Mouse (Mus musculus): ENCODE measurements at regions not wholly inside any gene's neighbourhood (a gene's known extent, or its start where the extent isn't known, plus 50 kb on each side); places are given as distances from the start of the nearest gene placed in this dataset.

GRCm38 (mm10) chr13:47557196-47557974 lies 434.9 kb downstream of the Rnf144b start:
- ATAC-seq (replicated peaks; ENCODE audit: poor library complexity), result no peak

DNA sequence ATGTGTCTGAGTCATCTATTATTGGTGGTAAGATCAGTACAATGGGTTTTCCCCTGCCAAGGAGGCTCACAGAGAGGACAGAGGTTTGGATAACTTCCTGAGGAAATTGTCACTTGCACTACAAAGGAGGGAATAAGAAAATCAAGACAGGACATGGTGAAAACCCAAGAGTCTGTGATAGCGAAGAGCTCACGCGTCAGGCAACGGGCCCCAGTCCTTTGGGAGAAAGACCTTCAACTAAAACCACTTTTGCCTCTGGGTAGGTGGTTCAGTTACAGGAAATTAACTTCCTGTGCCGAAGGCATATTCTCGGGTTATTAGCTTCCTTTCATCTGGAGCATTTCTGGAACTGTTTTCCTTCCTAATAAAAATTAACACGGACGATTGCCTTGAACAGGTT lies 440.4 kb downstream of the Rnf144b start:
- ATAC-seq (replicated peaks; ENCODE audit: poor library complexity), result no peak

GRCm38 (mm10) chr13:47576516-47576915 lies 454.1 kb downstream of the Rnf144b start:
- no peak for ATAC-seq (replicated peaks; ENCODE audit: poor library complexity)

DNA sequence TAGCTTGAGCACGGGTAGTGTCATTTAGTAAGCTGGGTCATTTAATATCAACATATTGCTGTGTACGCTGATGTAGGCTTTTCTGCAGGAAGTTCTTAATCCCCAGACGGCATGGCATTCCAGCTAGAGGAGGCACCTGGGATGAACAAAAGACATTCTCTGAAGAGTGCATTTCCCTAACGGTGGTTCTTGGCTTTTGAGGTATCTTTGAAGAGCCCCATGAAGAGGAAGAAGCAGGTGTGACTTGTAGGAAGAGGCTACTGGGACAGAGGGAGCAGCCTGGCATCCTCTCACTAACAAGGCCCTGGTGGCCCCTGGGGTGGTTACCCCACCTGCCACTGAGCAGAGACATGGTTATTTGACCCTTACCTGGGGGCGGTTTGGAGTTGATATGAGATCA lies 457.7 kb downstream of the Rnf144b start:
- no peak for ATAC-seq (replicated peaks; ENCODE audit: poor library complexity)

DNA sequence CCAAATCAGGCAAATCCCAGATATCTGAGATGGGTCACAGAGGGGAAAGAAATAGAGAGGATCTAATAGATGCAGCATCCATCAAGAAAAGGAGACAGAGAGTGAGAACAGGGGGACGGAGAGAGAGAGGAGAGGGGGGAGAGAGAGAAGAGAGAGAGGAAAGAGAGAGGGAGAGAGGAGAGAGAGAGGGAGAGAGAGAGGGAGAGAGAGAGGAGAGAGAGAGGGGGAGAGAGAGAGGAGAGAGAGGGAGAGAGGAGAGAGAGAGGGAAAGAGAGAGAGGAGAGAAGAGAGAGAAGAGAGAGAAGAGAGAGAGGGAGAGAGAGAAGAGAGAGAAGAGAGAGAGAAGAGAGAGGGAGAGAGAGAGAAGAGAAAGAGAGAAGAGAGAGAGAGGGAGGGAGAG lies 462.7 kb downstream of the Rnf144b start:
- ATAC-seq (replicated peaks; ENCODE audit: poor library complexity), result no peak

- ATAC-seq (replicated peaks; ENCODE audit: poor library complexity), result no peak
Observed at GRCm38 (mm10) chr13:47602646-47603045, 480.2 kb downstream of the Rnf144b start.

DNA sequence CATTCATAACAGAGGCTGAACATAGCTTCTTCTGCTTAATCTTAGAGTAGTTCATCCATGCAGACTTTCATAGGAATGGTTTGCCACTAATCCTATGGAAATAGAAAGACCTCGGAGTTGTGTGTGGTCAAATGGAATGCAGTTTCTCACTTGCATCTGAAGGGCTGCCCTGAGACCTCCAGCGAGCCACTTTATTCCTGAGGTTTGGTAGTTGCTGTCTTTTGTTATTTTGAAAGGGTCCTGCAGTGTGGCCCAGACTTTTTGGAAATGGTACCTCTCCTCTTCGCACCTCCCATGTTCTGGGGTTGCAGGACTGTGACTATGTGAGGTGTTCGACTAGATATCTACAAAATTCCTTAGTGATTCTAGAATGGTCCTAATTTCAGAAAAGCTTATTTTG lies 489.0 kb downstream of the Rnf144b start:
- ATAC-seq (replicated peaks; ENCODE audit: poor library complexity), result no peak

DNA sequence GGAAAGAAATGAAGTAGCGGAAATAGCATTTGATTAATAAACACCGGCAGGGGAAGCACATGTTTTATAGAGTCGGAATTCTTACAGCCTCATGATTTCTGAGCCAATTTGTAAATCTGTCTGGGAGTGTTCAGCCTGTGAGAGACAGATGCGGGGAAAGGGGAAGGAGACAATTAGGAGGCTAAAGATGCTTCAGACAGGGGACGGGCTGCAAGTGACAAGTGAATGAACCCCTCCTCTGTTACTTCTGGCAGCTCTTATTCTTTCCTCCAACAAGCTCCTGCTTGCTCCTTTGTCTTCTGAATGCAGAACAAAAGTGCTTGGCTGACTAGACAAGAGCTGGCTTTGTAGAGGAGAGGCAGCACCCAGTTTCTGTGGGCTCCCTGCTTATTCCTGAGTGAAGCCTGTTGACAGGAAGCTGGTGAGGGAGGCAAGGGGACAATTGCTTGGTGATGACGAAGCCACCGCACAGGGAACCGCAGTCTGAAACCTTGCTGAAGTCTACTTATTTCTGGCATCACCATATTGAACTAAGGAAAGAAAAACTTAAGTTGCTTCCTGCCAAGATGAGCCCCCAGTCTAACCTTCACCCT lies 514.2 kb downstream of the Rnf144b start:
- ATAC-seq (replicated peaks; ENCODE audit: poor library complexity), result no peak

- ATAC-seq (replicated peaks; ENCODE audit: poor library complexity), result no peak
Observed at GRCm38 (mm10) chr13:47642341-47642740, 519.9 kb downstream of the Rnf144b start.

DNA sequence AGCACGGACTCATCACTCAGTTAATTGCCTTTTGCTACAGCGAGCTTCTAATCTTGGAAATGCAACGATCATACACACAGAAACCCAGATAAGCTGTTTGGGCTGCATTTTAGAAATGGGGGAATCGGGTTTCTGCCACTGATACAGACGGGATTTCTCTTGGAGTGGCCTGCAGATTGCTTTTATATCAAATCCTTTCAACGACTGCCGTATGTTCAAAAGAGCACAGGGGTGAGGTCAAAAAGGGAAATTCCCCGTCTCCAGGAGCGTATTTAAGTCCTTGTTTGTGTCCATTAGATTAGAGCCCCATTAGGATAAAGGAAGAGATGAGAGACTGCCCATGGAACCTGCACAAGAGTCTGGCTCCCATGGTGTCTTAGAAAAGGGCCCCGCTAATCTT lies 522.6 kb downstream of the Rnf144b start:
- ATAC-seq (replicated peaks; ENCODE audit: poor library complexity), result no peak

DNA sequence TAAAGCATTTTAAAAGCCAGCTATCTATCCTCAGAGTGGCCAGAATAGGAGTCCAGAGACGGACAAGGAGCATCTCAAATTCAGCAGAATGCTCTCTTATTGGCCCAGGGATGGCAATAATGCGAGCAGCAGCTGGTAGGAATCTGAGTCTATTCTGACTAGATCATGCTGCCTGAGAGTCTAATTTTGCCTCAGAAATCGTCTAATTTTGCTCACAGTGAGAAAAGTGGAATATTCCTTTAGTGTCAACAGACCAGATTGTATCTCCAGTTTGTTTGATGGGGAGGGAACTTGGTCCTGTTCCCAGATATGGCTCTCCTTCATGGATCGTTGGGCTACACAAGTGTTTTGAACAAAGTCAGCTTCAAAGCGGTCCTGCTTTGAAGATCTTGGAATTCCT lies 525.2 kb downstream of the Rnf144b start:
- no peak for ATAC-seq (replicated peaks; ENCODE audit: poor library complexity)

GRCm38 (mm10) chr13:47650093-47650492 lies 527.6 kb downstream of the Rnf144b start:
- no peak for ATAC-seq (replicated peaks; ENCODE audit: poor library complexity)

DNA sequence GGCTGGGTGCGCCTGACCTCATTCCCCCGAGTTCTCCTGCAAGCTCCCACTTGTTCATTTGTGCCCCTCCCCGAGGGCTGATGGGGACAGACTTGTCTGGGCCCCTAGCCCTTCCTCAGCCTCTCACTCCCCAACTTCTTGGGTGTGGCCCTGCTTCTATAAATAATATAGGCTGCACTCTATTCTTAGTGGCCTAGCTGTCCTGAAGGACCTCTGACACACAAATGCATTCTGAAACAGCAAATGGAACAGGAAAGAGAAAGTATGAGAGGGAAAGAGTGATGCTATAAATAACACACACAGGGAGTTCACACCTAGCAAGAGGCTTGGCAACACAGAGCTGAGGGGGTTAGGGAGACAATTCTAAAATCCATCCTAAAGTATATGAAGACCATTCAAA lies 544.0 kb downstream of the Rnf144b start:
- no peak for ATAC-seq (replicated peaks; ENCODE audit: poor library complexity)

- peak; percentile 70 for ATAC-seq (replicated peaks; ENCODE audit: poor library complexity)
Observed at GRCm38 (mm10) chr13:47666956-47667701, 544.7 kb downstream of the Rnf144b start.

DNA sequence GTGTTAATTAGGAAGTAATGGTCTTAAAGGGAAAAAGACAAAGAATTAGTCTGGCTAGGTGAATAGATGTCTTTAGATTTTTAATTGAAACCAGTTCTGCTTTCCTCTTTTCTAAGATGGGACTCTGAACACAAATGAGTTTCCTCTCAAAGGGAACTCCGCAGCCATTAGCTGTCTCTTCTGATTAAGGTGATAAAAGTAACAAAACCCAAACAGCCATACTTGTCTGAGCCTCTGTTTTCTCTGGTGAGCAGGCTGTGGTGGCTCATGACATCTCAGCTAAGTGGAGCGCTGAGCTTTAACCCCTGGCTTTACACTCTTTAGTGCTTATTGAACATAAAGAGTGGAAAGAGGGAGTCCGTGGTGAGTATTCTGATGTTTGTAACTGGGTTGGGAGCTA lies 565.7 kb downstream of the Rnf144b start:
- no peak for ATAC-seq (replicated peaks; ENCODE audit: poor library complexity)

- ATAC-seq (replicated peaks; ENCODE audit: poor library complexity), result no peak
Observed at GRCm38 (mm10) chr13:47693815-47694214, 567.2 kb upstream of the Id4 start.

GRCm38 (mm10) chr13:47695877-47696276 lies 565.2 kb upstream of the Id4 start:
- no peak for ATAC-seq (replicated peaks; ENCODE audit: poor library complexity)

DNA sequence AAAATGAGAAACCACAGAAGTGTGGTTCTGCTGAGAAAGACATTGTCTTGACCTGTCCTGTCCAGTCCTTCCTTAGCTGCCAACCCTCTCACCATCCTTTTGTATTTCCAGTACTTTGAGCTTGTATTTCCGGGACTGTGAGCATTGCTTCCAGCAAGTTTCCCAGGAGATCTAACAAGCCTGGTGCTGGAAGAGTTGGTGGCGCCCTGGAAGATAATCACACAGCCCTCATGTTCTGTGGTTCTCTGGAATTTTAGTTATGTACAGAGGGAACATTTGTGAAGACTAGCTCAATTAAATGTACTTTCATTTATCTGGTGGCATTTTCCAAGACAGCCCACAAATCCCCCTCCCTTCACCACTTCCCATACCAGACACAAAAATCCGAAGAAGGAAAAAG lies 560.5 kb upstream of the Id4 start:
- no peak for ATAC-seq (replicated peaks; ENCODE audit: poor library complexity)

- ATAC-seq (replicated peaks; ENCODE audit: poor library complexity), result no peak
Observed at GRCm38 (mm10) chr13:47707961-47708609, 552.9 kb upstream of the Id4 start.

DNA sequence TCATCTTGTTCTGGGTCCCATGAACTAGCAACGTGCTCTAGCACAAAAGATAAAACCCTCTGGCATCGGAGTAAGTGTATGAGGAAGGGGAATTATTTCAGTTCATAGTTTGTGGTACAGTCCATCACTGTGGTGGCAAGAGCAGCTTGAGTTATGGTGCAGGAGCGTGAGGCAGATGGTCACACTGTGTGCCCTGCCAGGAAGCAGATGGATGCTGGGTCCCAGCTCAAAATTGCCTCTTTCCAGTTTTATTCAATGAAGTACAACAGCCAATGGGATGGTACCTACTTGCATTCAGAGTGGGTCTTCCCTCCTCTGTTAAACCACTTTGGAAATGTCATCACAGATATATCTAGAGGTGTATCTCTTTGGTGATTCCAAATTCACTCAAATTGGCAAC lies 551.7 kb upstream of the Id4 start:
- no peak for ATAC-seq (replicated peaks; ENCODE audit: poor library complexity)

- ATAC-seq (replicated peaks; ENCODE audit: poor library complexity), result no peak
Observed at GRCm38 (mm10) chr13:47712507-47712906, 548.5 kb upstream of the Id4 start.

DNA sequence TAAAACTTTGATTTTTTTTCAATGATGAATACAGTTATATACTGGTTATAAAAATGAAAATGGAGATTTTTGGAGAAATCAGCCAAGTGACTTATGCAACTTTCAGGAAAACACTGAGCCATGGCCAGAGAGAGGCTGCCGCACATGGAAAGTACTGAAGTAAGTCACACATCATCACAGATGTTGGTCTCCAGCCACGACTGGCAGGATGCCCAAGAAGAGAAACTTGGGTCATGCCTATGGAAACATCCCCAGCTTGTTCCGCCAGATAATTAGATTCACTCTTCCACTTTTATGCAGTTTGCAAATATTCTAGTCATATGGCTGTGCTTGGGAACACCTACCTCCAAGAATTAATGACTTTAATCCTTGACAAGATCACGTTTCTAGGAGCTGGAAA lies 544.8 kb upstream of the Id4 start:
- no peak for ATAC-seq (replicated peaks; ENCODE audit: poor library complexity)
